Mouse (Mus musculus): Measurements from ENCODE around the gene Glo1.
"Not testable (repeated sequence)": the region's sequence is repeated elsewhere in the genome, so short reads cannot be mapped to it uniquely, and the experiment has no call there.

Gene Glo1

DNA sequence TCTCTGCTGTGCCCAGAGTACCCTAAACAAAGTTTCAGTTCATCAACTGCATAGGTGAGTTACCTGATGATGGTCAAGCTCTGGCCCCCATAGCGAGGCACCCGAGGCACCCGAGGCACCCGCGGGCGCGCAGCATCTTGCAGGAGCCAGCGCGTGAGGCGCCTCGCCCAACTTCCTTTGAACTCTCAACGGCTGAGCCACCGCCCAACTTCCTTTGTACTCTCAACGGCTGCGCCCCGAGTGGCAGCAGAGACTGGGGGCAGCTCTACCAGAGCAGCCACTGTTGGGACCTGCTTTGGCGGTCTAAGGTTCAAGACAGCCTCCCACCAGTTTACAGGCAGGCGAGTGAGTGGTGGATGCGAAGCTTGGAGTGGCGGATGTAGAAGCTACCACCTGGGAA, at the start of gene Glo1:
Gene Glo1, minus strand, starts transcription at position 153 of the 400 bp plus-strand sequence.
- not testable (repeated sequence) for DNase-seq (ENCODE audit: low read depth, low spot score)

DNA sequence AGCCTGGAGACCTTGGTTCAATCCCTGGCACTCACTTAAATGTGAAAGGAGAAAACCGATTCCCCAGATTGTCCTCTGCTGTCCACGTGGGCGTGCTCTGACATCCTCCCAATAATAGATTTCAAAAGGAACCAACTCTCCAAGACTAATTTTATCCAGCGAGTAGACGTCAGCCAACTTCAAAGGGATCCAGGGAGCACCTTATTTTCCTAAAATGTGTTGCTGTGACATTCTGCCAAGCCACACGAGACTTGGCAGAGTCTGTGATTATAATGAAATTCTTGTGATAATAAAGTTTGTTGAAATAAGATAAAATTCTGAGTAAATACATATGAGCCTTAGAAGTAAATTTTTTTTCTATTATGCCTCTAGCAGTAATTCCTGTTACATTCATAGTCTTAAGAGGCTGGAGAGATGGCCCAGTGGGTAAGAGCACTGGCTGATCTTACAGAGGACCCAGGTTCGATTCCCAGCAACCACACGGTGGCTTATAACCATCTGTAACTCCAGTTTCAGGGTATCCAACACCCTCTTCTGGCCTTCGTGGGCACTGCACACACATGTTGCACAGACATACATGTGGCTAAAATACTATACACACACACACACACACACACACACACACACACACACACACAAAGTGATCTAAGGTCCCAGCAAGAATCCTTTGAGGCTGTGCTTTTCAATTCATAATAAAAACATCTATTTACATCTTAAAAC, 48.5 kb upstream of the Glo1 start:
- peak; percentile 57 for DNase-seq (ENCODE audit: low read depth, low spot score)

DNA sequence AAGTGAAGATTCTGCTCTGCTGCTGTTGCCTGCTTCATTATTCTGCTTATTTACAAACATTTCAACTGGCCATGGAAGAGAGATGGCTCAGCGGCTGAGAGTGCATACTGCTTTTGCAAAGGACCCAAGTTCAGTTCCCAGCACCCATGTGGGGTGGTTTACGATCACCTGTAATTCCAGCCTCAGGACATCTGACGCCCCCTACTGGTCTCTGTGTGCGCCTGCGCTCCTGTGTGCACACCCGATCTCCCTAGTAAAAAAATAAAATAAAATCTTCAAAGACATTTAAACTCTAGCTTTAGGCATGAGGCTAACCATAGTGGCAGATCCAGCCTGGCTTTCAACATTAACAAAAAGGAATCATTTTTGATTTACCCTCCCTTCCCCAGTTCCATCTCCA, 46.4 kb upstream of the Glo1 start:
- peak; percentile 69 for DNase-seq (ENCODE audit: low read depth, low spot score)

DNA sequence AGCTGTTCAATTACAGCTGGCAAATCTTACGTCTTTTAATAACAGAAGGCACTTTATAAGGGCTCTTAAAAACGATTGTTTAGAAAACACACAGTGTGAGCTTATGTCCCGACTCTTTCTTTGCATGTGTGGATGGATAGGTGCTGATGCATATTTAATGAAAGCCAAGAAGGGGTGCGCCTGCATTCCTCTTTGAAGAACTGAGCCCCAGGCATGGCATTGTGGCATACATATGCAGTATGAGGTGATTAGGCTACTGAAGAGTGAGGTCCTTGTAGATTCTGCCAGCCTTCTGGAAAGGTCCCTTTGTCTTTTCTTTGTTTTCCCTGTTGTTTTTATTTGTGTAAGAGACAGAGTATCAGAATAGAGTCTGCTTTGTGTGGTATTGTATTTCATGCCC, 45.9 kb upstream of the Glo1 start:
- peak; percentile 73 for DNase-seq (ENCODE audit: low read depth, low spot score)

DNA sequence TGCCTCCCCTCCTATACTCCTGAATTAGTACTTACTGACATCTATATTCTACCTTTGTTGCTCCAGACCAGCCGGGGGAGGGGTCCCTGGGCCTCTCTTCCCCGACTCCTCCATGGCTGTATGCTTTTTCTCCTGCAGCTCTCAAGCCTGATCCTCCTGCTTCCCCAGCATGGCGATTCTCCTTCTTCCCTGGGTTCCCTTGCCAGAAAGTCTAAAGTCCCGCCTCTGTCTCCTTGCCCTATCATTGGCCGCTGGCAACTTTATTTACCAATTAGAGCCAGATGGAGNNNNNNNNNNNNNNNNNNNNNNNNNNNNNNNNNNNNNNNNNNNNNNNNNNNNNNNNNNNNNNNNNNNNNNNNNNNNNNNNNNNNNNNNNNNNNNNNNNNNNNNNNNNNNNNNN, 38.2 kb upstream of the Glo1 start:
- DNase-seq (ENCODE audit: low read depth, low spot score): peak; percentile 62

DNA sequence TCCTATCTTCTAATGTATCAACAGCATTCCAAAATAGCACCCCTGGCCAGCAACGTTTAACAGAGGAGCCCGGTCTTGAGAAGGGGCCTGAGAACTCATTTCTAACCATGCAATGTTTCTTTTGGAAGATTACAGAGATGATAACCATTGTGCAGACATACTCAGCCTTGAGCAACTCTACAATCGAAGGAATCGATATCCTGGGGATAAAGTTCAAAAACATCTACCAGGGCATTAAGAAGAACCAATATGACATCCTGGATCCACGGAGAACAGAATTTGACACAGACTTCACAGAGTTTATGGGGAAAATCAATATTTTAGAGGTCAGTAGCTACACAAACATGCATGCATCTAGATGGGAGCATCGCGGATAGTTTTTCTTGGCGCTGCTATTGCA, 36.5 kb upstream of the Glo1 start:
- DNase-seq (ENCODE audit: low read depth, low spot score): no peak

DNA sequence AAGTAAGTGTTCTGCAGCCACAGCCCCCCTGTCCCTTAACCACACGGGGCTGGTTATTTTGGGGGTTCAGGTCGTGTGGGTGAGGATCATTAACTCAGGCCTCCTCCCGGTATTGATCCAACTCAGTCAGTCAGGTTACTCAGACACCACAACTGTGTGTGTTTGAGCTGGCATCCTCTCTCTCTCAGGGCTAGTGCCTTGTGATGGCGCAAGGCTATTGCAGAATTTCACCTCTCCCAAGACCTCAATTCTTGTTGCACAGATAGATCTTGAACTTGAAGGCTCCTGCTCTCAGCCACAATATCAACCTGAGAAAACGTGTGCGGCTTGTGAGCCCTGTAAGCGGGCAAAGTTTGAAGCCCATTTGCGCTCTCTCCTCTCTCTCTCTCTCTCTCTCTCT, 35.5 kb upstream of the Glo1 start:
- no peak for DNase-seq (ENCODE audit: low read depth, low spot score)

DNA sequence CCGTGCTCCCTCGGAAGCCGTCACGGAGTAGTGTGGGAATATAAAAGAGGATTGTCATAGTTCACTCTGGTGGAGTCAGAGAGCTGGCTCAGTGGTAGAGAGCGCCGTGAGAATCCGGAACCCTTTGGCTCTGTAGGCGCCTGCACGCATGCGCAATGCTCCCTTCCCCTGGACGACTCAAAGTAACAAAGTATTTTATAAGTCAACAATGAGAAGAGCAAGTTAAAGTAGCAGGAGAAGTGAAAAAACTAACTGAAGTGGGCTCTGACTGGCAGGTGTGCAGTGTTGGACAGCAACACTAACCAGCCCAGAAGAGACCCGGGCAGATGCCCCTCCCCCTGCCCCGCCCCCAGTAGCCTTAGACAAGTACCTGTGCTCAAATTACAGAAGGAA, 31.5 kb upstream of the Glo1 start:
- peak; percentile 88 for DNase-seq (ENCODE audit: low read depth, low spot score)

DNA sequence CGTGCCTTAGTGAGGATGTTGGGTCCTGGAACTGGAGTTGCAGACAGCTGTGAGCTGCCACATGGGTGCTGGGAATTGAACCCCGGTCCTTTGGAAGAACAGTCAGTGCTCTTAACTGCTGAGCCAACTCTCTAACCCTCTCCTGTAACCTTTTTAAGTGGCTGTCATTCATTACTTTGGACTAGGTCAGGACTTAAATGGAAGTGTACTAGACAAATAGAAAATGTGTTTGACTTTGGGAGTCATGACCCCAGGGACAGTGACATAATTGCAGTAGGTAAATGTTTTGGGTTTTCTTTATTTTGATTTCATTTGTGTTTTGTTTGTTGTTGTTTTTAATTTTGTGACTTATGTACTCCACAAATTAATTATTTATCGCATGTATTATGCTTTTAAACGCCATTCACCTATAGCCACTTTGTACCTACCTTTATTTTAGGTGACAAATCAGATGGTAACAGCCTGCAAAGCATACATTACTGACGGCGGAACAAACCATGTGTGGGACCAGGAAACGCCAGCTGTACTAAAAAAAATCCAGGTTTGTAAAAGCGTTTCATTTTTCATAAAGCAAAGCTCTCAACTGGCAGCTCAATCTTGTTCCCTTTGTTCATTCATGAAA, 31.0 kb upstream of the Glo1 start:
- DNase-seq (ENCODE audit: low read depth, low spot score): no peak

DNA sequence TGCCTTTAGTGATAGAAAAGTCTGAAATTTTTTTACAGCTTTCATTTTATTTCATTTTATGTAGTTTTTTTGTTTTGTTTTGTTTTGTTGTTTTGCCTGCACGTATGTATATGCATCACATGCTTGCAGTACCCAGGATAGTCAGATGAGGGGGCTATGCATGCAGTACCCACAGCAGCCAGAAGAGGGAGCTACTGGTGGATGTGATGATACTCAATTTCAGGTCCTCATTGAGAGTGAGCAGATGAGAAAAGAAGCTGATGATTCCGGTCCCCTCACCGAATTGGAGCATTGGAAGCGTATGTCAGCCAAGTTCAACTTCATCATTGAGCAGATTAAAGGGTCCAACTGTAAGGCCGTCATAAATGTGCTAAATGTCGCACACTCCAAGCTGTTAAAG, 26.3 kb upstream of the Glo1 start:
- peak; percentile 95 for DNase-seq (ENCODE audit: low read depth, low spot score)

DNA sequence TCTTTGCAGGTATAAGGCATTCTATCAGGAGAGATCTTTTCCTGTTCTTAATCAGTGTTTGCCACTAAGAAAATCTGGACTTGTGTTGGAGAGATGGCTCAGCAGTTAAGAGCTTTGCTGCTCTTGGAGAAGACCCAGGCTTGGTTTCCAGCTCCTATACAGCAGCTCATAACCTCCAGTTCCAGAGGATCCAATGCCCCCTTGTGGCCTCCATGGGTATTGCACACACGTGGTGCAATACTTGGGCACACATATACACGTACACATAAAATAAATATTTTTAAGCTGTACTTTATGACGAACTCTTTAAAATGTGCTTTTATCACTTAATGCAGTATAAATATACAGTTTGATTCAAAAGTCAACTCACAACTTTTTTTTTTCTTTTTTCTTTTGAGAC, 22.1 kb upstream of the Glo1 start:
- peak; percentile 89 for DNase-seq (ENCODE audit: low read depth, low spot score)

DNA sequence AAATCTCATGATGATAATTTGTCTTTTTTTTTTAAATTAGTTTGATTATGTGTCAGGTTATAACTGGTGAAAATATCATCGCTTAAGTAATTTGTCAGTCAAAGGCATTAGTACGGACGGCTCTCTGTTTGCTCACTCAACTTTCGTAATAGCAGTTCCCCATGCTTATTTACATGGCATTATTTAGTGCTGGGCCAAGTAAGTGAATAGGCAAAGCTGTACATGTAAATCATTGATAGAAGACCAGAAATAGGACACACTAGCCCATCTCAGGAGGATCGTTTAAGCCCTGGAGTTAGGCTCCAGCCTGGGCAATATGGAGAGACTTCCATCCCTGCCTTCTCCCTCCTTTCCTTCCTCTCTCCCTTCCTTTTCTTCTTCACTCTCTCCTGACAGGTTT, 14.2 kb upstream of the Glo1 start:
- DNase-seq (ENCODE audit: low read depth, low spot score): no peak

DNA sequence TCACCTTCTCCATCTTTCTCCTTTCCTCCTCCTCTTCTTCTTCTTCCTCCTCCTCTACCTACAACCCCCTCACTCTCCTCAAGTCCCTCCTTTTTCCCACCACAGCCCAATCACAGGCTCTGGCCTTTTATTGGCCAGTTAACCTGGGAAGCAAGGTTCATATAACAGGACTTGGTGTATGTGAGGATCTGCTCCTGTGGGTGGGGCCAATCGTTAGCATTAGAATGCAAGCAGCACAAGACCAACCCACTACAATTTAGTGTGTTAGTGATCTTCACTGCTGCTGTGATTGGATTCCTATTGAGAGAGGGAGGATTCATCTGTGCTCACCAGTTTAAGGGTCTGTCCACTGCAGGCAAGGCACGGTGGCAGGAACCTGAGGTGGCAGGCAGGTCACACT, 12.3 kb upstream of the Glo1 start:
- peak; percentile 89 for DNase-seq (ENCODE audit: low read depth, low spot score)

DNA sequence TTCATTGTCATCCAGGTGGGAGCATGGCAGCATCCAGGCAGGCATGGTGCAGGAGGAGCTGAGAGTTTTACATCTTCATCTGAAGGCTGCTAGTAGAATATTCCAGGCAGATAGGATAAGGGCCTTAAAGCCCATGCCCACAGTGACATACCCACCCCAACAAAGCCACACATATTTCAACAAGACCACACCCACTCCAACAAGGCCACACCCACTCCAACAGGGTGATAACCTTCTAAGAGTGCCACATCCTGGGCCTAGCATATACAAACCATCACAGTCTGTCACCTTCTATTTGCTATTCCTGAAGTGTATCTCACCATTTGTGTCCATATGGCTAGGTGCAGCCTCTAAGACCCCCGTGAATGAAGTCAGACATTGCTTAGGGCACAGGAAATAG, 11.0 kb upstream of the Glo1 start:
- no peak for DNase-seq (ENCODE audit: low read depth, low spot score)

DNA sequence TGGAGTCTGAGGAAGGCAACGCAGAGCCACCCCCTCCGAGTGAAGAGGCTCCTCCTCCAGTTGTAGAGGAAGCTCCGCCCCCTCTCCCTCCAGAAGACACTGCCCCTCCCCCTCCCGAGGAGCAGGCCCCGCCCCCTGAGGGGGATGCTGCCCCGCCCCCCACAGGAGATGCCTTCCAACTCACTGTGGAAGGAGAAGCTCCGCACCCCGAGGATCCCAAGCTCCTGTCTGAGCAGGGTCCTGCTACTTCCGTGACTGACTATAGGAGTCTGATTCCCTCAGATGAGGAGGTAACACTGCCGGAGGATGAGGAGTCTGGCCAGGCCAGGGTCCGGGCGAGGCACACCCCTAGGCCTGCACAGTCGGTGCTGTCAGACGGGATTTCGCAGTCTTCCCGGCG, 8.7 kb upstream of the Glo1 start:
- peak; percentile 97 for DNase-seq (ENCODE audit: low read depth, low spot score)

DNA sequence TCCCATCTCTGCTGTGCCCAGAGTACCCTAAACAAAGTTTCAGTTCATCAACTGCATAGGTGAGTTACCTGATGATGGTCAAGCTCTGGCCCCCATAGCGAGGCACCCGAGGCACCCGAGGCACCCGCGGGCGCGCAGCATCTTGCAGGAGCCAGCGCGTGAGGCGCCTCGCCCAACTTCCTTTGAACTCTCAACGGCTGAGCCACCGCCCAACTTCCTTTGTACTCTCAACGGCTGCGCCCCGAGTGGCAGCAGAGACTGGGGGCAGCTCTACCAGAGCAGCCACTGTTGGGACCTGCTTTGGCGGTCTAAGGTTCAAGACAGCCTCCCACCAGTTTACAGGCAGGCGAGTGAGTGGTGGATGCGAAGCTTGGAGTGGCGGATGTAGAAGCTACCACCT, 2.5 kb downstream of the Glo1 start, which contains the start of gene Dnah8:
Gene Dnah8, plus strand, starts transcription at position 223 of the 400 bp plus-strand sequence.
- not testable (repeated sequence) for DNase-seq (ENCODE audit: low read depth, low spot score)

DNA sequence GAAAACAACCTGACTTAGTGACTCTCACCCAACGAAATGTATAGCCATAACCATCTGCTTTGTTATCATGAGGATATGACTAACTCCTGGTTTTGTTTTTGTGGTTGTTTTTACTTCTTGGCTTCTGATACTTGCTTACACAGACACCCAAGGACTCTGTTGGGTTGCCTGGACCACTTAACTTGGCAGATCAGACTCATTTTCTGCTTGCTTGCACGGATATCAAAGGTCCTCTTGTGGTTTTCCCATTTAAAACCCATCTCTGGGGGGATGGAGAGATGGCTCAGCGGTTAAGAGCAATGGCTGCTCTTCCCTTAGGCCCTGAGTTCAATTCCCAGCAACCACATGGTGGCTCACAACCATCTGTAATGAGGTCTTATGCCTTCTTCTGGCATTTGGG, 3.5 kb downstream of the Glo1 start:
- DNase-seq (ENCODE audit: low read depth, low spot score): no peak

DNA sequence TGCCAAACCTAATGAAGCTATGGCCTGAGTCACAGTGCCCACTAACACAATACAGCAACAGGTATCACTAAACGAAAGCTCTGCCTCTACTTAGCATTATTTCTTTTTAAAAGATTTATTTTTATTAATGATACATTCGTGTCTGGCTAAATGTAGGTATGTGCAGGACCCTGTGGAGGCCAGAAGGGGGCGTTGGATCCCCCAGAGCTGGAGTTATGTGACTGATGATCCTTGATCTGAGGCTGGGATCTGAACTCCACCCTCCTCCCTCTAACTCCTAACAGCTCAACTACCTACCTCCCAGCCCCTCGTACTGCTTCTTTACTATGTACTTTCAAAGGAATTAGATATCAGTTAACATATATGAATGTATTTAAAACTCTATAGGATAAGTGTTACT, 5.2 kb downstream of the Glo1 start:
- peak; percentile 89 for DNase-seq (ENCODE audit: low read depth, low spot score)

DNA sequence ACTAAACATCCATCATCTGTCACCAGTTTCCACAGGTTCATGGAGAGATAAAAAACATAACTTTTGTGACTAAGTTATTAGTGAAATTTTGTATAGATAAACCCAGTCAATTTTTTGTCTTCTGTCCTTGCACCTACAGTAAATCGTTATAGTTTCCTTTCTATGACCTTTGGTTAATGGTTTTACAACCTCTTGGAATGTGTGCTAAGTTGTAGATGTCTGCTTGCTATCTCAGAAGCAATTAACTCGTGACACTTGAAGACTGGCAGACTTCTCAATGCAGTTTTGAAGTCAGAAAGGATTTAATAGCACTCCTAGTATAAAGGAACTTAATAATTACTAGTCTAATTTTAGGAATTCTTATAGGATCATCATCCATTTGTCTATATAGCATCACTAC, 6.1 kb downstream of the Glo1 start:
- no peak for DNase-seq (ENCODE audit: low read depth, low spot score)

DNA sequence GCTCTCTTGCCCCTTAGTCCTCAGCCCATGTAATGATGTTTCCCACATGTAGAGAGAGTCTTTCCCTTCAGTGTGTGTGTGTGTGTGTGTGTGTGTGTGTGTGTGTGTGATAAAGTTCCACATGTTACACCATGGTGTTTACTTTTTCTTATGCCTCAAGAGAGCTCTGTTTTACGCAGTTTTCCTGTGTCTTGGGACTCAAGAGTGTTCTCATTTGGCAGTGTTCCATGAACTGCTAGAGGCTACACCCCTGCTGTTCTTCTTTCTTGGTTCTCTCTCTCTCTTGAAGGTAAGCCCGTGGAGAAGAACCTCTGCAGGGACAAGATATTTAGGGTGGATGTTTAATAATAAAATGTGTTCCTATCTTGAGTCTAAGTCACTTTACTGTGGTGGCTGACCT, 7.5 kb downstream of the Glo1 start:
- no peak for DNase-seq (ENCODE audit: low read depth, low spot score)

DNA sequence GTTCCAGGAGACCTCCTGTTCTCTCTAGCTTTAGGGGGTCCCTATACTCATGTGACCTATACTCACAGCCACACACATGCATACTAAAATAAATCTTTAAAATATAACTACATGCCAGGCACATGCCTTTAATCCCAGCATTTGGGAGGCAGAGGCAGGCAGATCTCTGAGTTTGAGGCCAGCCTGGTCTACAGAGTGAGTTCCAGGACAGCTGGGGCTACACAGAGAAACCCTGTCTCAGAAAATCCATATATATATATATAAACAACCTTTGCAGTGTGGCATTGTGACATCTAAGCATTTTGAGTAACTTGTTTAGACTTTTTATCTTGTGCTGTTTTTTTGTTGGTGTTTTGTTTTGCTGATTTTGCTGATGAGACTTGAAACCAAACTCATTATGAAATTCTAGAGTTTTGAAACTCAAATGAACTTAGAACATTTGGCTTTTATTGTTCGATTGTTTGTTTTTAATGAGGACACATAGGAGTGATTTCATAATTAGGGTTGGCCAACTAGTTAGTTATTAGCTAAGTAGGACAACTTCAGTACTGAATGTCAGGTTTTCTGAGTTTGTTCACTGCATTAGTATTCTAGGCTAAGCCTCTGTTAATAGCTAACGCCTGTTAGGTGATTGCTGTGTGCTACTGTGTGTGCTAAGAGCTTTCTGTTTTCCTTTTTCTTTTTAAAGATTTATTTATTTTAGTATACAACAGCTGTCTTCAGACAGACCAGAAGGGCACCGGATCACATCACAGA, 8.4 kb downstream of the Glo1 start:
- DNase-seq (ENCODE audit: low read depth, low spot score): no peak

DNA sequence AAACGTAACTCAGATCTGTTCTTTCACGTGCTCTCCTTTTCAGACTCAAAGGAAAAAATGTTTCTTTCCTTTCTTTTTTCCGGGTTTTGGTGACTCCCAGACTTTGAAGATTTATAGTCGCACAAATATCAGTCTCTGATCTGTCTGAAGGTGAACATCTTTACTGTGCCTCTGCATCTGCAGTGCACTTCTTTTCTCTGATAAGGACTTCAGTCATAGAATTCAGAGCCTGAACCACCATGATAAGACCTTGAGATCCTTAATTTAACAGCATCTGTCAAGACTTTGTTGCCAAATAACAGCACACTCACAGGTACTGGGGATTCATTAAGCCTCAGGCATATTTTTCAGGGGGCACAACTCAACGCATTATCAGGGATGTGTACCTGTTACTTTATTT, 10.5 kb downstream of the Glo1 start:
- DNase-seq (ENCODE audit: low read depth, low spot score): no peak

DNA sequence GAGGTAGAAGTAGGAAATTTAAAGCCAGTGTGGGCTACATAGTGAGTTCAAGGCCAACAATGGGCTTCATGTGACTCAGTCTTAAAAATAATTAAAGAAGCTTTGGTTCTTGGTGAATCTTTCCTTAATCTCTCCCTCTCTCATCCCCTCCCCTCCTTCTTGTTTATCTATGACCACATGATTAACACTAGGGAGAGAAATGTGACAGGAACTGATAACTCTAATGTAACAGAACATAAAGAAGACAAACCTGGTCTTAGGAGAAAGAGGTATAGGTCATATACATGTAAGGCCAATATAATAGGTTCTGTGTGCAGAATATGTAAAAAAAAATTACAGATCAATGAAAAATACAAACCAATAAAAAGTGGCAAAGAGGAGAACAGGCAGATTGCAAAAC, 13.3 kb downstream of the Glo1 start:
- no peak for DNase-seq (ENCODE audit: low read depth, low spot score)
